Mouse (Mus musculus) spleen, postnatal 14 days (tissue): ENCODE measurements around the gene Tmem151a.
A peak's percentile ranks its signal among the peaks of the same experiment; 100 is the strongest.

Source experiments
- DNase-seq, 2 experiments: peaks; one replicate each; pipeline ENCODE4 v3.0.0; 2021 to 2022; ENCODE audit warnings: low spot score in 2 of 2

Tmem151a gene

GRCm38 (mm10) chr19:5040862-5041523, 44.3 kb downstream of the Tmem151a start, which contains the start of gene Brms1:
Gene Brms1 (plus strand): TSS chr19:5041354.
- peak; percentile 65 to 82 for DNase-seq

GRCm38 (mm10) chr19:5039301-5040114, 45.8 kb downstream of the Tmem151a start:
- no peak for DNase-seq

DNA sequence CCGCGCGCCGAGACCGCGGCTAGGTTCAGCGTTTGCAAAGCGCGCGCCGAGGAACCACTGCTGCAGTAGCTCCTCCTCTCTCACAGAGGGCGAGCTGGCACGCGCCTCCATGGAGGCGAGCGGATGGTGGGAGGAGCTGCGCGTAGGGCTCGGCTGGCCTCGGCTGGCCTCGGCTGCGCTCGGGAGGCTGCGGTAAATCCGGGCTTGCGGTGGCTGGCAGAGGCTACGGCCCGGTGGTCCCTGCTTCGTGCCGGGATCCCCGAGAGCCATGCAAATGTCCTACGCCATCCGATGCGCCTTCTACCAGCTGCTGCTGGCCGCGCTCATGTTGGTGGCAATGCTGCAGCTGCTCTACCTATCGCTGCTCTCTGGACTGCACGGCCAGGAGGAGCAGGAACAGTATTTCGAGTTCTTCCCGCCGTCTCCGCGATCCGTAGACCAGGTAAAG, 46.6 kb downstream of the Tmem151a start, which contains the start of the genes B4gat1 and AC124502.3:
B4gat1 (plus strand) TSS at position 118 of the 448 bp plus-strand sequence.
AC124502.3 (plus strand) TSS at position 183 of the 448 bp plus-strand sequence.
- DNase-seq = peak; percentile 65 to 77

- DNase-seq = peak; percentile 28 to 35
Observed at GRCm38 (mm10) chr19:5037678-5038571, 47.4 kb downstream of the Tmem151a start.

DNA sequence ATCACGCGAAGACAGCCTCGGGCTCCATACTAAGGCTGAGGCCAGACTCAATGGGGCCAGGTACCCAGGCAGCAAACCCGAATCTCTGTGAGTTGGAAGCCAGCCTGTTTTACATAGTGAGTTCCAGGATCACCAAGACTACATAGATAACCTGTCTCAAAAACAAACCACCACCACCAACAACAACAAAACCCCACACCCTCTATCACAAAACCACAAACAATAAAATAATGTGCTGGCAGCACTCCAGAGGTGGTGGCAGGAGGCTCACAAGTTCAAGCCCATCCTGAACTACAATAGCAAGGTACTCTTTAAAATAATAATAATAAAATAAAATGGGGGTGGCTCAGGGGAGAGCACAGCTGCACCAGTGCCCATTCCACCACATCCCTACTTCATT, 48.8 kb downstream of the Tmem151a start:
- no peak for DNase-seq

DNA sequence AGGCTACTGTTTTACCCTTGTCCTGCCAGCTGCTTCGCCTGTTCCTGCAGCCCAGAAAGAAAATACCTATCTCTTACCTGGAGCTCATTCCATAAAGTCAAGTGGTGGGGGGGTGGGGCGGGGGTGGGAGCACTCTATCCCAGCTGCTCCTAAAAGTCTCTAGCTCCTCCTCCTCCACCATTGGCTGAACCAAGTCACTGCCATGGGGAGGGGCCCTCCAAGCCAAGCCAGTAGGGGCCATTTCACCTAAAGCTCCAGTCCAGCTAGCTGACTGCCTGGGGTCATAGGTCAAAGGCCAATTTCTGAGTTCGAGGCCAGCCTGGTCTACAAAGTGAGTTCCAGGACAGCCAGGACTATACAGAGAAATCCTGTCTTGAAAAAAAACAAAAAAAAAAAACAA, 52.6 kb downstream of the Tmem151a start:
- DNase-seq = no peak

GRCm38 (mm10) chr19:5026111-5026510, 59.2 kb downstream of the Tmem151a start:
- no peak for DNase-seq

- peak; percentile 72 to 80 for DNase-seq
Observed at GRCm38 (mm10) chr19:5023621-5024479, 61.5 kb downstream of the Tmem151a start, which contains the start of gene Slc29a2. Gene Slc29a2 (plus strand): TSS chr19:5023860.

GRCm38 (mm10) chr19:5021416-5021815, 63.9 kb downstream of the Tmem151a start:
- no peak for DNase-seq
